In genomic region chr4:139245534-139245933, GRCm38 (mm10) we compare ENCODE assay signal across 14 mouse cellular contexts. TPM values are rescaled to one million over a fixed set of nuclear protein-coding genes. Genes with fewer than 3 reads are reported as not detected.
DNase-seq lines count a peak whose midpoint lies in the region; ATAC-seq lines count a peak whose summit lies in the region.
"Had no signal": no experiment of that assay in that cellular context is flagged by ENCODE, and none has a peak within 500 bp of the region (broad histone marks: within the 10 kb centered on the region; RNA-seq: fewer than 3 reads in every experiment).

No protein-coding gene starts in this region.

- no peak overlapping the region for H3K4me2 ChIP-seq in heart, embryonic 14.5 days (ENCODE audit: low read length)
- no peak overlapping the region for H3K4me2 ChIP-seq in midbrain, embryonic 15.5 days
- no peak overlapping the region for H3K4me2 ChIP-seq in midbrain, embryonic 16.5 days (ENCODE audit: low read length)
- no peak overlapping the region for H3K4me2 ChIP-seq in forebrain, embryonic 14.5 days (ENCODE audit: low read length)
- H3K4me2 ChIP-seq: liver, embryonic 11.5 days had no signal

- WGBS in heart, embryonic 14.5 days = 95% methylated on average over 2 of the region's 2 CpGs
- 87% methylated on average over 2 of the region's 2 CpGs for WGBS in midbrain, embryonic 15.5 days
- 95% methylated on average over 2 of the region's 2 CpGs for WGBS in midbrain, embryonic 16.5 days
- 81% methylated on average over 2 of the region's 2 CpGs for WGBS in forebrain, embryonic 14.5 days

- no peaks in the 10 kb centered on the region for H3K27me3 ChIP-seq in heart, embryonic 14.5 days (ENCODE audit: control insufficient read depth, insufficient read depth, low read length)
- no peaks in the 10 kb centered on the region for H3K27me3 ChIP-seq in midbrain, embryonic 15.5 days (replicated peaks)
- H3K27me3 ChIP-seq in midbrain, embryonic 16.5 days (ENCODE audit: control insufficient read depth, insufficient read depth, low read depth, low read length) = no peaks in the 10 kb centered on the region
- H3K27me3 ChIP-seq in forebrain, embryonic 14.5 days (replicated peaks; ENCODE audit: control insufficient read depth, insufficient read depth, low read length) = no peaks in the 10 kb centered on the region

- DNase-seq in heart, postnatal 25 days (ENCODE audit: low spot score) = no peak
- no peak for DNase-seq in forebrain, embryonic 14.5 days (ENCODE audit: low spot score)
- DNase-seq in frontal cortex, postnatal 36 days (ENCODE audit: low spot score in 2 of 2) = no peak
- DNase-seq in liver = no peak
- DNase-seq: cerebellum, adult 2 months; embryo, embryonic 11 days; kidney, postnatal 25 days; layer of hippocampus, postnatal 36 days had no signal

- H3K9ac ChIP-seq in heart, embryonic 14.5 days (ENCODE audit: low read length) = 0 out of 2 replicates have a peak overlapping the region, but pooled peaks have one; percentile 27
- no peak overlapping the region for H3K9ac ChIP-seq in midbrain, embryonic 15.5 days
- H3K9ac ChIP-seq in midbrain, embryonic 16.5 days (ENCODE audit: low read depth, low read length) = no peak overlapping the region
- no peak overlapping the region for H3K9ac ChIP-seq in forebrain, embryonic 14.5 days (ENCODE audit: low read length)

- no peak overlapping the region for H3K4me3 ChIP-seq in heart, embryonic 14.5 days (ENCODE audit: control insufficient read depth in 1 of 2, insufficient read depth in 1 of 2, low read depth in 1 of 2, low read length in 2 of 2)
- H3K4me3 ChIP-seq in midbrain, embryonic 15.5 days = no peak overlapping the region
- no peak overlapping the region for H3K4me3 ChIP-seq in midbrain, embryonic 16.5 days (ENCODE audit: low read depth, low read length)
- no peak overlapping the region for H3K4me3 ChIP-seq in forebrain, embryonic 14.5 days (ENCODE audit: low read depth, low read length)

- H3K36me3 ChIP-seq in heart, embryonic 14.5 days (ENCODE audit: control insufficient read depth, insufficient read depth, low read length) = peaks cover 31% of the 10 kb centered on the region
- 0 out of 2 replicates have a peak, but pooled peaks cover 6% of the 10 kb centered on the region for H3K36me3 ChIP-seq in midbrain, embryonic 15.5 days (replicated peaks)
- 0 out of 2 replicates have a peak, but pooled peaks cover 2% of the 10 kb centered on the region for H3K36me3 ChIP-seq in midbrain, embryonic 16.5 days (ENCODE audit: control insufficient read depth, insufficient read depth, low read length)
- H3K36me3 ChIP-seq in forebrain, embryonic 14.5 days (ENCODE audit: control insufficient read depth, insufficient read depth, low read length) = peaks cover 12% of the 10 kb centered on the region; the same call in 1 of the 2 replicates

- intact Hi-C loops in heart, postnatal 25 days (cut with DNase I) = no loop called here

- H3K9me3 ChIP-seq in heart, embryonic 14.5 days (ENCODE audit: control insufficient read depth, low read length) = no peaks in the 10 kb centered on the region
- no peaks in the 10 kb centered on the region for H3K9me3 ChIP-seq in midbrain, embryonic 15.5 days
- H3K9me3 ChIP-seq in midbrain, embryonic 16.5 days (replicated peaks; ENCODE audit: control insufficient read depth, low read length, poor library complexity, severe bottlenecking) = no peaks in the 10 kb centered on the region
- no peaks in the 10 kb centered on the region for H3K9me3 ChIP-seq in forebrain, embryonic 14.5 days (replicated peaks; ENCODE audit: control insufficient read depth, low read length)

- peaks cover 45 to 66% of the 10 kb centered on the region in 2 experiments for H3K4me1 ChIP-seq in heart, embryonic 14.5 days (ENCODE audit: control insufficient read depth in 2 of 2, insufficient read depth in 2 of 2, low read length in 2 of 2)
- peaks cover 36% of the 10 kb centered on the region for H3K4me1 ChIP-seq in midbrain, embryonic 15.5 days
- peaks cover 11% of the 10 kb centered on the region for H3K4me1 ChIP-seq in midbrain, embryonic 16.5 days (ENCODE audit: control insufficient read depth, insufficient read depth, low read length)
- H3K4me1 ChIP-seq in forebrain, embryonic 14.5 days (ENCODE audit: control insufficient read depth, insufficient read depth, low read length) = peaks cover 27% of the 10 kb centered on the region

- ATAC-seq in heart, embryonic 14.5 days (ENCODE audit: insufficient number of reproducible peaks, insufficient read depth, low FRiP score, low read depth) = no peak
- ATAC-seq in midbrain, embryonic 15.5 days (replicated peaks) = no peak
- ATAC-seq in midbrain, embryonic 16.5 days = no peak
- ATAC-seq in forebrain, embryonic 14.5 days = no peak
- ATAC-seq: activated CD4-positive, CD25-positive, alpha-beta regulatory T cell, adult 4 months; CD4-positive, CD25-positive, alpha-beta regulatory T cell, adult 4 months had no signal

- H3K27ac ChIP-seq in heart, embryonic 14.5 days (replicated peaks in 1 of 2; ENCODE audit: control insufficient read depth in 1 of 2, insufficient read depth in 1 of 2, low read depth in 2 of 2, low read length in 2 of 2) = no peak overlapping the region
- peak overlapping the region; percentile 63; the same call in 1 of the 2 replicates for H3K27ac ChIP-seq in midbrain, embryonic 15.5 days
- no peak overlapping the region for H3K27ac ChIP-seq in midbrain, embryonic 16.5 days (ENCODE audit: low read length)
- H3K27ac ChIP-seq in forebrain, embryonic 14.5 days (ENCODE audit: low read depth, low read length) = peak overlapping the region; percentile 83; the same call in 1 of the 2 replicates

RNA-seq across cellular contexts. Expression of gene Capzb, which starts 52.8 kb away (rescaled TPM):
- polyA plus RNA-seq in heart, embryonic 14.5 days (2014; fragmentation: Nextera tagmentation; extraction: Ambion mirVana) = 292 and 301 TPM in 2 replicates
- 100 to 1,000 TPM; 415 to 449 TPM for total RNA-seq in heart, postnatal 25 days (2021)
- 330 and 331 TPM in 2 replicates for polyA plus RNA-seq in midbrain, embryonic 15.5 days (2015; fragmentation: Nextera tagmentation; extraction: Ambion mirVana)
- 316 and 331 TPM in 2 replicates for polyA plus RNA-seq in midbrain, embryonic 16.5 days (2015; fragmentation: Nextera tagmentation; extraction: Ambion mirVana)
- 272 and 278 TPM in 2 replicates for polyA plus RNA-seq in forebrain, embryonic 14.5 days (2014; fragmentation: Nextera tagmentation; extraction: Ambion mirVana)

Comparison
In these comparisons a context has a peak if more than half of its experiments do, and no peak if none do; other contexts are left out.
1. H3K27ac ChIP-seq: peak in midbrain, embryonic 15.5 days (single experiment) and forebrain, embryonic 14.5 days (single experiment); none in heart, embryonic 14.5 days (0 of 2) and midbrain, embryonic 16.5 days (single experiment).